ENCODE assay signal across 8 mouse cellular contexts in genomic region chr6:88465181-88465920, GRCm38 (mm10). TPM values are rescaled to one million over a fixed set of nuclear protein-coding genes. Genes with fewer than 3 reads are reported as not detected.
A peak's percentile ranks its signal among the peaks of the same experiment; 100 is the strongest.
DNase-seq lines count a peak whose midpoint lies in the region; ATAC-seq and TF ChIP-seq lines count a peak whose summit lies in the region.

Gene Ruvbl1, plus strand, starts transcription at chr6:88465409.

- TF ChIP-seq POLR2A in MEL (IDR thresholded peaks at IDR 0.05; ENCODE audit: control insufficient read depth in 1 of 2, insufficient read depth in 1 of 2, low read depth in 1 of 2, low read length in 2 of 2, poor library complexity in 1 of 2) = peak in 1 of 2 experiments; percentile 65; a peak in 2 of 4 replicates
- TF ChIP-seq POLR2A in cerebellum, adult 2 months (IDR thresholded peaks at IDR 0.05; ENCODE audit: borderline replicate concordance, insufficient read depth, low read length) = peak; percentile 37; the same call in 1 of the 2 replicates

- TF ChIP-seq RAD21 in MEL (IDR thresholded peaks at IDR 0.05; ENCODE audit: low read depth, low read length) = no peak

- WGBS in cerebellum, adult 2 months = under 1% methylated on average over 42 of the region's 42 CpGs
- WGBS in forebrain, postnatal 0 days = under 1% methylated on average over 37 of the region's 42 CpGs
- under 1% methylated on average over 42 of the region's 42 CpGs for WGBS in lung, embryonic 15.5 days

- peak within 1 kb of the TSS; percentile 85 for H3K9ac ChIP-seq in MEL (ENCODE audit: control insufficient read depth, low read depth, low read length, poor library complexity, severe bottlenecking)
- peak within 1 kb of the TSS; percentile 73 for H3K9ac ChIP-seq in forebrain, postnatal 0 days
- H3K9ac ChIP-seq in lung, embryonic 15.5 days = peak within 1 kb of the TSS; percentile 76

- H3K9me3 ChIP-seq in MEL (replicated peaks; ENCODE audit: insufficient read depth, low read length) = no peaks in the 10 kb centered on the region
- no peaks in the 10 kb centered on the region for H3K9me3 ChIP-seq in forebrain, postnatal 0 days (ENCODE audit: low read length)
- H3K9me3 ChIP-seq in lung, embryonic 15.5 days = no peaks in the 10 kb centered on the region

- H3K27ac ChIP-seq in MEL (ENCODE audit: control insufficient read depth, low read depth, low read length) = peak within 1 kb of the TSS; percentile 47
- no peak within 1 kb of the TSS for H3K27ac ChIP-seq in cerebellum, adult 2 months (ENCODE audit: insufficient read depth, low read length)
- H3K27ac ChIP-seq in forebrain, postnatal 0 days (ENCODE audit: low read depth, low read length) = peak within 1 kb of the TSS; percentile 67
- no peak within 1 kb of the TSS for H3K27ac ChIP-seq in lung, embryonic 15.5 days

- no peak for TF ChIP-seq CTCF in MEL (IDR thresholded peaks at IDR 0.05 in 2 of 3, conservative IDR thresholded peaks at IDR 0.05 in 1 of 3; ENCODE audit: control insufficient read depth in 1 of 3, insufficient read depth in 1 of 3, low read depth in 2 of 3, low read length in 3 of 3, poor library complexity in 1 of 3, severe bottlenecking in 1 of 3)
- TF ChIP-seq CTCF in cerebellum, adult 2 months (IDR thresholded peaks at IDR 0.05; ENCODE audit: borderline replicate concordance, insufficient read depth, low read depth, low read length) = no peak
- no peak for TF ChIP-seq CTCF in forebrain, postnatal 0 days (IDR thresholded peaks at IDR 0.05; ENCODE audit: low read depth)

- peak within 1 kb of the TSS; percentile 95 to 100 for H3K4me3 ChIP-seq in MEL (ENCODE audit: control insufficient read depth in 1 of 2, insufficient read depth in 1 of 2, low read depth in 2 of 2, low read length in 2 of 2)
- peak within 1 kb of the TSS; percentile 96 for H3K4me3 ChIP-seq in cerebellum, adult 2 months (replicated peaks; ENCODE audit: insufficient read depth, low read depth, low read length)
- H3K4me3 ChIP-seq in forebrain, postnatal 0 days (ENCODE audit: low read depth, low read length) = peak within 1 kb of the TSS; percentile 64
- H3K4me3 ChIP-seq in lung, embryonic 15.5 days = peak within 1 kb of the TSS; percentile 61

- H3K4me2 ChIP-seq in forebrain, postnatal 0 days (ENCODE audit: low read depth) = peak within 1 kb of the TSS; percentile 66
- peak within 1 kb of the TSS; percentile 79 for H3K4me2 ChIP-seq in lung, embryonic 15.5 days

- H3K36me3 ChIP-seq in MEL (ENCODE audit: control insufficient read depth in 1 of 2, insufficient read depth in 2 of 2, low read length in 2 of 2) = peaks cover 8% of the 10 kb centered on the region in 2 experiments
- H3K36me3 ChIP-seq in forebrain, postnatal 0 days (ENCODE audit: insufficient read depth) = peaks cover 27% of the 10 kb centered on the region
- peaks cover 27% of the 10 kb centered on the region for H3K36me3 ChIP-seq in lung, embryonic 15.5 days

- peaks cover 0 to 10% of the 10 kb centered on the region in 2 experiments; a peak in 2 of 4 replicates for H3K4me1 ChIP-seq in MEL (ENCODE audit: control insufficient read depth in 1 of 2, insufficient read depth in 2 of 2, low read length in 2 of 2)
- H3K4me1 ChIP-seq in cerebellum, adult 2 months (ENCODE audit: control insufficient read depth, insufficient read depth, low read length) = peaks cover 2% of the 10 kb centered on the region; the same call in 1 of the 2 replicates
- H3K4me1 ChIP-seq in forebrain, postnatal 0 days (ENCODE audit: insufficient read depth) = peaks cover 8% of the 10 kb centered on the region
- H3K4me1 ChIP-seq in lung, embryonic 15.5 days = peaks cover 10% of the 10 kb centered on the region

- TF ChIP-seq EP300 in MEL (IDR thresholded peaks at IDR 0.05; ENCODE audit: low read depth in 1 of 2, low read length in 2 of 2) = 0 out of 4 replicates have a peak, but pooled peaks of 1 of the 2 experiments have one; percentile 5

- peaks cover 29% of the 10 kb centered on the region for H3K79me2 ChIP-seq in MEL (ENCODE audit: control insufficient read depth, insufficient read depth, low read length, poor library complexity)

- DNase-seq in MEL (ENCODE audit: low read depth, low spot score) = peak; percentile 98
- peak; percentile 90 to 94 for DNase-seq in cerebellum, adult 2 months
- DNase-seq in forebrain, postnatal 0 days = peak; percentile 96
- DNase-seq in heart, postnatal 4 days = peak; percentile 94
- DNase-seq in layer of hippocampus, adult 8-10 months (ENCODE audit: low spot score in 2 of 2) = peak; percentile 90 to 91
- peak; percentile 87 for DNase-seq in ovary, adult 18-20 months (ENCODE audit: low spot score)
- DNase-seq in thymus, postnatal 0 days (ENCODE audit: low spot score) = peak; percentile 96

- no peaks in the 10 kb centered on the region for H3K27me3 ChIP-seq in MEL (ENCODE audit: control insufficient read depth in 1 of 2, insufficient read depth in 2 of 2, low read length in 2 of 2)
- no peaks in the 10 kb centered on the region for H3K27me3 ChIP-seq in cerebellum, adult 2 months (ENCODE audit: control insufficient read depth, insufficient read depth, low read length)
- H3K27me3 ChIP-seq in forebrain, postnatal 0 days (ENCODE audit: insufficient read depth, low read length) = no peaks in the 10 kb centered on the region
- H3K27me3 ChIP-seq in lung, embryonic 15.5 days = no peaks in the 10 kb centered on the region

- peak; percentile 100 for ATAC-seq in forebrain, postnatal 0 days
- peak; percentile 99 for ATAC-seq in lung, embryonic 15.5 days (ENCODE audit: borderline replicate concordance, extremely low read depth, low FRiP score, low TSS enrichment)

TF ChIP-seq in MEL, 35 proteins besides CTCF, POLR2A, EP300 and RAD21 (continues in another document):
- TF ChIP-seq HCFC1 (IDR thresholded peaks at IDR 0.05; ENCODE audit: low read depth, low read length) (peak; percentile 92), MAZ (IDR thresholded peaks at IDR 0.05; ENCODE audit: low read depth, low read length) (no peak), SMC3 (IDR thresholded peaks at IDR 0.05; ENCODE audit: low read depth, low read length) (no peak), ETS1 (IDR thresholded peaks at IDR 0.05; ENCODE audit: low read depth, low read length) (no peak), NELFE (IDR thresholded peaks at IDR 0.05; ENCODE audit: low read depth, low read length) (peak; percentile 66), MXI1 (IDR thresholded peaks at IDR 0.05; ENCODE audit: low read depth, low read length) (peak; percentile 98), POLR2AphosphoS2 (IDR thresholded peaks at IDR 0.05; ENCODE audit: low read length) (0 out of 2 replicates have a peak, but pooled peaks have one; percentile 41), MAX (IDR thresholded peaks at IDR 0.05; ENCODE audit: low read length) (peak; percentile 90), POLR2AphosphoS5 (IDR thresholded peaks at IDR 0.05; ENCODE audit: borderline replicate concordance, low read depth, low read length) (no peak), SIN3A (IDR thresholded peaks at IDR 0.05; ENCODE audit: low read length) (peak; percentile 96), ZKSCAN1 (IDR thresholded peaks at IDR 0.05; ENCODE audit: low read depth, low read length) (no peak), E2F4 (IDR thresholded peaks at IDR 0.05; ENCODE audit: borderline replicate concordance, low read depth, low read length) (no peak), USF1 (IDR thresholded peaks at IDR 0.05; ENCODE audit: low read depth, low read length) (peak; percentile 32; the same call in 1 of the 2 replicates), JUND (IDR thresholded peaks at IDR 0.05; ENCODE audit: low read depth, low read length) (0 out of 2 replicates have a peak, but pooled peaks have one; percentile 14), NRF1 (IDR thresholded peaks at IDR 0.05; ENCODE audit: insufficient read depth, low read depth, low read length, poor library complexity, severe bottlenecking) (0 out of 2 replicates have a peak, but pooled peaks have one; percentile 19), GABPA (IDR thresholded peaks at IDR 0.05; ENCODE audit: low read depth, low read length) (no peak), KAT2A (conservative IDR thresholded peaks at IDR 0.05; ENCODE audit: low read depth, low read length) (peak; percentile 53; the same call in 1 of the 2 replicates), MAFK (IDR thresholded peaks at IDR 0.05; ENCODE audit: borderline replicate concordance, low read depth, low read length) (no peak), TBP (IDR thresholded peaks at IDR 0.05; ENCODE audit: low read depth, low read length) (peak; percentile 88), TAL1 (IDR thresholded peaks at IDR 0.05; ENCODE audit: low read length) (no peak), ZC3H11A (IDR thresholded peaks at IDR 0.05; ENCODE audit: low read depth, low read length) (no peak), RCOR1 (IDR thresholded peaks at IDR 0.05; ENCODE audit: low read depth, low read length) (no peak), MYB (IDR thresholded peaks at IDR 0.05; ENCODE audit: low read depth, low read length) (peak; percentile 44; the same call in 1 of the 2 replicates), CHD2 (IDR thresholded peaks at IDR 0.05; ENCODE audit: low read length) (peak; percentile 62), UBTF (IDR thresholded peaks at IDR 0.05; ENCODE audit: borderline replicate concordance, insufficient read depth, low read depth, low read length) (no peak), MEF2A (IDR thresholded peaks at IDR 0.05; ENCODE audit: extremely low read depth, insufficient replicate concordance, low read depth, low read length, poor library complexity, severe bottlenecking) (no peak), ELF1 (IDR thresholded peaks at IDR 0.05; ENCODE audit: low read depth, low read length) (peak; percentile 58; the same call in 1 of the 2 replicates), ZMIZ1 (IDR thresholded peaks at IDR 0.05; ENCODE audit: low read depth, low read length) (0 out of 2 replicates have a peak, but pooled peaks have one; percentile 34), MYC (IDR thresholded peaks at IDR 0.05; ENCODE audit: low read depth, low read length) (peak; percentile 98), BHLHE40 (IDR thresholded peaks at IDR 0.05; ENCODE audit: borderline replicate concordance, low read depth, low read length) (no peak)

RNA-seq across cellular contexts. Expression of gene Ruvbl1, which starts in this region (rescaled TPM):
- 232 and 240 TPM in 2 replicates for total RNA-seq in MEL (2012; rRNA removed)
- 100 to 1,000 TPM; 146 to 238 TPM for polyA plus RNA-seq in MEL (2012; ENCODE audit: insufficient read depth in 1 of 2, insufficient read length in 2 of 2, low read depth in 1 of 2, low replicate concordance in 2 of 2, missing spikeins in 1 of 2)
- 49.2 and 49.9 TPM in 2 replicates for polyA plus RNA-seq in cerebellum, adult 2 months (2012; rRNA removed)
- 56.7 and 59.2 TPM in 2 replicates for total RNA-seq in forebrain, postnatal 0 days (2014; rRNA removed)
- polyA plus RNA-seq in forebrain, postnatal 0 days (2015; fragmentation: Nextera tagmentation; extraction: Ambion mirVana) = 78.9 and 82.8 TPM in 2 replicates
- 10 to 100 TPM; 24.5 to 24.7 TPM for total RNA-seq in heart, postnatal 4 days (2021)
- total RNA-seq in layer of hippocampus, adult 8-10 months (2022) = 10 to 100 TPM; 36.8 to 40.2 (median 39.1) TPM
- polyA plus RNA-seq in lung, embryonic 15.5 days (2015; fragmentation: Nextera tagmentation; extraction: Ambion mirVana) = 147 and 148 TPM in 2 replicates
- polyA plus RNA-seq in thymus, postnatal 0 days (2015; fragmentation: Nextera tagmentation; extraction: Ambion mirVana) = 126 and 147 TPM in 2 replicates

Comparison
In these comparisons a context has a peak if more than half of its experiments do, and no peak if none do; other contexts are left out.
1. H3K27ac ChIP-seq: peak in MEL (single experiment) and forebrain, postnatal 0 days (single experiment); none in cerebellum, adult 2 months (single experiment) and lung, embryonic 15.5 days (single experiment).
2. Peak in every context shown above with its lines, with median percentiles within 50 percentile points of each other: DNase-seq, H3K4me3 ChIP-seq and H3K9ac ChIP-seq.